ENCODE assay signal across 7 mouse cellular contexts in genomic region chr17:50418863-50419383, GRCm38 (mm10).
DNase-seq lines count a peak whose midpoint lies in the region; ATAC-seq and TF ChIP-seq lines count a peak whose summit lies in the region.

No protein-coding gene starts in this region.

- peak; percentile 55 for DNase-seq in midbrain, postnatal 0 days (ENCODE audit: low spot score)
- no peak for DNase-seq in midbrain, embryonic 11.5 days (ENCODE audit: low spot score, missing footprints)
- peak; percentile 55 for DNase-seq in adrenal gland, postnatal 10 days
- DNase-seq in gastrocnemius, postnatal 10 days, result peak; percentile 38
- peak; percentile 20 for DNase-seq in liver, embryonic 13.5 days
- peak; percentile 67 for DNase-seq in thymus, postnatal 0 days (ENCODE audit: low spot score)

- no peaks in the 10 kb centered on the region for H3K9me3 ChIP-seq in midbrain, postnatal 0 days (ENCODE audit: low read length)
- no peaks in the 10 kb centered on the region for H3K9me3 ChIP-seq in midbrain, embryonic 11.5 days (ENCODE audit: control insufficient read depth, low read length)
- H3K9me3 ChIP-seq in liver, embryonic 13.5 days (replicated peaks), result peaks cover 6% of the 10 kb centered on the region; the same call in 1 of the 2 replicates
- no peaks in the 10 kb centered on the region; the same call in 1 of the 2 replicates for H3K9me3 ChIP-seq in hindbrain, embryonic 13.5 days

- H3K4me3 ChIP-seq in midbrain, postnatal 0 days (ENCODE audit: low read depth, low read length), result no peak overlapping the region
- no peak overlapping the region for H3K4me3 ChIP-seq in midbrain, embryonic 11.5 days (ENCODE audit: low read depth, low read length)
- H3K4me3 ChIP-seq in liver, embryonic 13.5 days (replicated peaks), result no peak overlapping the region
- H3K4me3 ChIP-seq in hindbrain, embryonic 13.5 days, result no peak overlapping the region

- TF ChIP-seq CTCF in midbrain, postnatal 0 days (IDR thresholded peaks at IDR 0.05), result peak; percentile 57

- H3K9ac ChIP-seq in midbrain, postnatal 0 days (replicated peaks; ENCODE audit: low read length, poor library complexity, severe bottlenecking), result no peak overlapping the region
- no peak overlapping the region for H3K9ac ChIP-seq in midbrain, embryonic 11.5 days (ENCODE audit: low read length)
- no peak overlapping the region for H3K9ac ChIP-seq in liver, embryonic 13.5 days
- H3K9ac ChIP-seq in hindbrain, embryonic 13.5 days, result no peak overlapping the region

- no peaks in the 10 kb centered on the region for H3K36me3 ChIP-seq in midbrain, postnatal 0 days (ENCODE audit: insufficient read depth, low read length)
- H3K36me3 ChIP-seq in midbrain, embryonic 11.5 days (ENCODE audit: control insufficient read depth, insufficient read depth, low read length), result no peaks in the 10 kb centered on the region
- no peaks in the 10 kb centered on the region for H3K36me3 ChIP-seq in liver, embryonic 13.5 days
- no peaks in the 10 kb centered on the region for H3K36me3 ChIP-seq in hindbrain, embryonic 13.5 days

- H3K4me2 ChIP-seq in midbrain, postnatal 0 days (ENCODE audit: low read depth, low read length, poor library complexity, severe bottlenecking), result no peak overlapping the region
- H3K4me2 ChIP-seq in midbrain, embryonic 11.5 days, result no peak overlapping the region
- H3K4me2 ChIP-seq in liver, embryonic 13.5 days, result no peak overlapping the region
- H3K4me2 ChIP-seq in hindbrain, embryonic 13.5 days, result no peak overlapping the region

- H3K27me3 ChIP-seq in midbrain, postnatal 0 days (ENCODE audit: insufficient read depth, low read length), result no peaks in the 10 kb centered on the region
- no peaks in the 10 kb centered on the region for H3K27me3 ChIP-seq in midbrain, embryonic 11.5 days (ENCODE audit: control insufficient read depth, insufficient read depth, low read length)
- H3K27me3 ChIP-seq in liver, embryonic 13.5 days, result no peaks in the 10 kb centered on the region
- no peaks in the 10 kb centered on the region for H3K27me3 ChIP-seq in hindbrain, embryonic 13.5 days

- WGBS in midbrain, postnatal 0 days, result 64% methylated on average over 3 of the region's 3 CpGs
- WGBS in midbrain, embryonic 11.5 days, result 61% methylated on average over 3 of the region's 3 CpGs
- 53% methylated on average over 3 of the region's 3 CpGs for WGBS in liver, embryonic 13.5 days (ENCODE audit: insufficient replicate concordance)
- WGBS in hindbrain, embryonic 13.5 days, result 64% methylated on average over 3 of the region's 3 CpGs

- no peaks in the 10 kb centered on the region for H3K4me1 ChIP-seq in midbrain, postnatal 0 days (ENCODE audit: insufficient read depth, low read length)
- H3K4me1 ChIP-seq in midbrain, embryonic 11.5 days (ENCODE audit: control insufficient read depth, insufficient read depth, low read length), result no peaks in the 10 kb centered on the region
- H3K4me1 ChIP-seq in liver, embryonic 13.5 days (replicated peaks), result peaks cover 23% of the 10 kb centered on the region
- no peaks in the 10 kb centered on the region for H3K4me1 ChIP-seq in hindbrain, embryonic 13.5 days (replicated peaks)

- H3K27ac ChIP-seq in midbrain, postnatal 0 days (ENCODE audit: low read depth, low read length), result no peak overlapping the region
- H3K27ac ChIP-seq in midbrain, embryonic 11.5 days (ENCODE audit: low read depth, low read length), result no peak overlapping the region
- H3K27ac ChIP-seq in liver, embryonic 13.5 days, result peak overlapping the region; percentile 23; the same call in 1 of the 2 replicates
- H3K27ac ChIP-seq in hindbrain, embryonic 13.5 days, result no peak overlapping the region

- ATAC-seq in midbrain, postnatal 0 days (ENCODE audit: low FRiP score), result no peak
- ATAC-seq in midbrain, embryonic 11.5 days (ENCODE audit: low FRiP score), result no peak
- no peak for ATAC-seq in liver, embryonic 13.5 days (ENCODE audit: low read depth)
- ATAC-seq in hindbrain, embryonic 13.5 days (ENCODE audit: low FRiP score), result no peak
